Mouse (Mus musculus): Measurements from ENCODE around the gene B3gnt9.
A peak's percentile ranks its signal among the peaks of the same experiment; 100 is the strongest.

Gene B3gnt9

GRCm38 (mm10) chr8:105282239-105282638 is 27.3 kb upstream of the B3gnt9 start:
- no peak for DNase-seq (ENCODE audit: low read depth in 2 of 2, low spot score in 2 of 2)

GRCm38 (mm10) chr8:105281821-105282220 is 26.9 kb upstream of the B3gnt9 start:
- DNase-seq (ENCODE audit: low read depth in 2 of 2, low spot score in 2 of 2): no peak

- DNase-seq (ENCODE audit: low read depth in 2 of 2, low spot score in 2 of 2): no peak
Observed at GRCm38 (mm10) chr8:105280567-105280966, 25.6 kb upstream of the B3gnt9 start.

GRCm38 (mm10) chr8:105278911-105279334 is 24.0 kb upstream of the B3gnt9 start:
- no peak for DNase-seq (ENCODE audit: low read depth in 2 of 2, low spot score in 2 of 2)

- no peak for DNase-seq (ENCODE audit: low read depth in 2 of 2, low spot score in 2 of 2)
Observed at GRCm38 (mm10) chr8:105276292-105277120, 21.6 kb upstream of the B3gnt9 start.

GRCm38 (mm10) chr8:105275840-105276239 is 20.9 kb upstream of the B3gnt9 start, which contains the start of gene Nol3:
TSS of gene Nol3 (plus strand) at chr8:105276140.
- no peak for DNase-seq (ENCODE audit: low read depth in 2 of 2, low spot score in 2 of 2)

- no peak for DNase-seq (ENCODE audit: low read depth in 2 of 2, low spot score in 2 of 2)
Observed at GRCm38 (mm10) chr8:105275387-105275786, 20.4 kb upstream of the B3gnt9 start.

GRCm38 (mm10) chr8:105270916-105271186 is 15.9 kb upstream of the B3gnt9 start:
- DNase-seq (ENCODE audit: low read depth in 2 of 2, low spot score in 2 of 2): no peak

GRCm38 (mm10) chr8:105270101-105270915 is 15.4 kb upstream of the B3gnt9 start:
- DNase-seq (ENCODE audit: low read depth in 2 of 2, low spot score in 2 of 2): no peak

GRCm38 (mm10) chr8:105269461-105269947 is 14.6 kb upstream of the B3gnt9 start, which contains the start of gene Hsf4:
TSS of gene Hsf4 (plus strand) at chr8:105269801.
- DNase-seq (ENCODE audit: low read depth in 2 of 2, low spot score in 2 of 2): no peak

- DNase-seq (ENCODE audit: low read depth in 2 of 2, low spot score in 2 of 2): no peak
Observed at GRCm38 (mm10) chr8:105269075-105269458, 14.1 kb upstream of the B3gnt9 start.

- no peak for DNase-seq (ENCODE audit: low read depth in 2 of 2, low spot score in 2 of 2)
Observed at GRCm38 (mm10) chr8:105268342-105269074, 13.6 kb upstream of the B3gnt9 start.

GRCm38 (mm10) chr8:105266775-105267174 is 11.8 kb upstream of the B3gnt9 start:
- no peak for DNase-seq (ENCODE audit: low read depth in 2 of 2, low spot score in 2 of 2)

GRCm38 (mm10) chr8:105265128-105265527 is 10.2 kb upstream of the B3gnt9 start:
- peak in 1 of 2 experiments; percentile 47 for DNase-seq (ENCODE audit: low read depth in 2 of 2, low spot score in 2 of 2)

- peak; percentile 49 to 58 for DNase-seq (ENCODE audit: low read depth in 2 of 2, low spot score in 2 of 2)
Observed at GRCm38 (mm10) chr8:105264024-105264982, 9.3 kb upstream of the B3gnt9 start, which contains the start of the genes Tradd and Fbxl8. TSS of gene Tradd (minus strand) at chr8:105264609. TSS of gene Fbxl8 (plus strand) at chr8:105264648.

GRCm38 (mm10) chr8:105263244-105263912 is 8.4 kb upstream of the B3gnt9 start:
- DNase-seq (ENCODE audit: low read depth in 2 of 2, low spot score in 2 of 2): no peak

GRCm38 (mm10) chr8:105261326-105261980 is 6.5 kb upstream of the B3gnt9 start:
- DNase-seq (ENCODE audit: low read depth in 2 of 2, low spot score in 2 of 2): no peak

- DNase-seq (ENCODE audit: low read depth in 2 of 2, low spot score in 2 of 2): no peak
Observed at GRCm38 (mm10) chr8:105260371-105261099, 5.6 kb upstream of the B3gnt9 start.
